Mouse (Mus musculus): ENCODE results near the gene 1700007K13Rik.

DNA sequence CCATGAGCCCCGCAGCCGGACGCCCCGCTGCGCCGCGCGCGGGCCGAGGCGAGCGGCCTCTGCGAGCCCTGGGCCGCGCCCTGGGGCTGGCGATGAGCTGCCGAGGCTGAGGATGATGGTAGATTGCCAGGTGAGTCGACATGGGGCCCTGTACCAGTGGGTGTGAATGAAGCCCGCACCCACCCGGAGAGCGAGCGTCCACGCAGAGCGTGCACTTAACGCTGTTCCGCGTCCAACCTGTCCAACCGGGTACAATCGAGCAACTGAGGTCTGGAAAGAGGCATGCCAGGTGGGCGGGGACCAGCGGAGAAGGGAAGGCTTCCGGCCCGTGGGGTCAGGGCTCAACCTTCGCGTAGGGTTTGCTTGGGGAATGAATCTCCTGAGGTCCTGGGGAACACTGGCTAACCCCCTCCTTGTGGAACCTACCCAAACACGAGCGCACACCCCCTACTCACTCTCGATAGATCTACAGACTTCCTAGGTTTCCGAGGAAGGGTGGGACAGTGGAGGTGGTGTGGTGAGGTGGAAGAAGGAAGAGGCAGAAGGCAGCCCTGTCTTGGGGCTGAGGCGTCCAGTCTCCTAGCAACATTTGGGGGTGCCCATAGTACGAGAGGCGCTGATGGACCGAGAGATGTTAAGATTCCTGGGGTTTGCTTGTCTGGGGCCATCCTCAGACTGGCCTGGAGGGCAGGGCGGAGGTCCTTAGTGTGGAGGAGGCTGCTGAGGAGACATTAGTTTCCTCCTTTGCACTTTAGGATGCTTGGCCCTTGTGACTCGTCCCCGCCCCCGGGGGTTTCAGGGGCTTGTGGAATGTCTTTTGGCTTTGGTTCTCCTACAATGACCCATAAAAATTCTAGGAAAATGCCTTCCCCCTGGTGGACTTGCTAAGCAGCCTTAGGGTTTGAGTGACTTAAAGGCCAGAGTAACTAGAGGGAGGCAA, 47.6 kb upstream of the 1700007K13Rik start:
- 0 out of 2 replicates have a peak, but pooled peaks have one; percentile 5 for TF ChIP-seq CTCF (IDR thresholded peaks at IDR 0.05; ENCODE audit: borderline replicate concordance, control insufficient read depth, extremely low read depth, insufficient read depth, low read length, poor library complexity)
- TF ChIP-seq POLR2A (IDR thresholded peaks at IDR 0.05; ENCODE audit: control insufficient read depth, extremely low read depth, insufficient read depth, low read length, poor library complexity), result no peak

All from thymus, adult 2 months (tissue).